Mouse (Mus musculus) retina, adult 2 months (tissue): Measurements from ENCODE around the gene Gm3029.
"Not testable (repeated sequence)": the region's sequence is repeated elsewhere in the genome, so short reads cannot be mapped to it uniquely, and the experiment has no call there.

Experiments
- DNase-seq: peaks from one replicate; pipeline ENCODE4 v3.0.0-alpha.2; 2012; ENCODE audit warnings: low read depth, low spot score

The Gm3029 gene

DNA sequence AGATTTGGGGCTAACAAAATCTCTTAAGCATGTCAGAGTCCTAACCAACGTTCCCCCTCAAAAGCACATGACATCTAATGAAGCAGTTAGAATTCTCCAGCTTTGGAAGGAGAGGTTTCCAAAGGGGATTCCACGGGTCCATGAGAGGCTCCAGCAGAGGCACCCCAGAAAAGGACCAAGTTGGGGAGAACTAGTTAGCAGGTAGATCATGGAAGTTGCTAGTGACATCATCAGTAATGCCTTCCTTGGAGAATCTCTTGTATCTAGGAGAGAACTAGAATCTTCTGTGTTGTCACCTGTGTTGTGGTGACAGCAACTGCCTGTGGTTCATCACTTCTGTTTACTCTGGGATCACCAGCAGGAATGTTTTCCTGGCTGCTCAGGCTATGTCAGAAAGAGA, at the start of gene Gm3029:
Gene Gm3029, plus strand, starts transcription at position 301 of the 400 bp plus-strand sequence.
- DNase-seq, result not testable (repeated sequence)

GRCm38 (mm10) chr14:3883872-3884271, 47.7 kb upstream of the Gm3029 start, which contains the start of gene Gm2916:
Gm2916 (plus strand) TSS chr14:3884172.
- not testable (repeated sequence) for DNase-seq

DNA sequence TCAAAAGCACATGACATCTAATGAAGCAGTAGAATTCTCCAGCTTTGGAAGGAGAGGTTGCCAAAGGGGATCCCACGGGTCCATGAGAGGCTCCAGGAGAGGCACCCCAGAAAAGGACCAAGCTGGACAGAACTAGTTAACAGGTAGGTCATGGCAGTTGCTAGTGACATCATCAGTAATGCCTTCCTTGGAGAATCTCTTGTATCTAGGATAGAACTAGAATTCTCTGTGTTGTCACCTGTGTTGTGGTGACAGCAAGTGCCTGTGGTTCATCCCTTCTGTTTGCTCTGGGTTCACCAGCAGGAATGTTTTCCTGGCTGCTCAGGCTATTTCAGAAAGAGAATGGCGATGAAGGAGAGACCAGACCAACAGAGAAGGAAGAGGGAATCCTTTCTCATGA, 31.7 kb downstream of the Gm3029 start, which contains the start of gene Gm3095:
Gene Gm3095, plus strand, starts transcription at position 301 of the 400 bp plus-strand sequence.
- DNase-seq, result not testable (repeated sequence)
